In the genomic region with DNA sequence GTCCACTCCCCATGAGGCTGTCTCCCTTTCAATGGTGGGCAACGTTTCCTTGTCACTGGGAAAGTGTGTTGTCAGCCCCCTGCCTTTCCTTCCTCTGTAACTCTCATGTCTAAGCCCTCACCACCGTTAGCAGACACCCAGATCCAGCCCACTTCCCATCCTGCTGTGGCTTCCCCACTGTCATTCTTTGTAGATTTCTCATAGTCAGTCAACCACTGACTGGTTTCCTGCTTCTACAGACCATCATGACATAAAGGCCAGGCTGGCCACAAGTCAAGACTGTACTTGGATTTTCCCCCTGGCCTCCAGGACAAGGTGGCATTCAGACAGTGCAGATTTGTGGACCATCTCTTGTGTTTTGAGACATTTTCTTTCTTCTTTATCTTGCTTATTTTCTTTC, we compare ENCODE assay signal across 12 mouse cellular contexts. TPM values are rescaled to one million over a fixed set of nuclear protein-coding genes. Genes with fewer than 3 reads are reported as not detected.
"Had no signal": no experiment of that assay in that cellular context is flagged by ENCODE, and none has a peak within 500 bp of the region (broad histone marks: within the 10 kb centered on the region; RNA-seq: fewer than 3 reads in every experiment).

No protein-coding gene starts in this region.

- H3K27me3 ChIP-seq: kidney, embryonic 15.5 days; liver, embryonic 15.5 days; midbrain, embryonic 12.5 days had no signal

- ATAC-seq: lung, postnatal 0 days; midbrain, embryonic 16.5 days had no signal

- DNase-seq: kidney, postnatal 14 days; lung, adult 2 months; lung, postnatal 36 days; right cerebral cortex, postnatal 25 days; thymus, adult 2 months; thymus, postnatal 25 days had no signal

RNA-seq across cellular contexts. Expression of a gene that starts 47.7 kb away (rescaled TPM):
- total RNA-seq: megakaryocyte-erythroid progenitor cell, adult 5-6 weeks had no signal
